In genomic region chr9:21030055-21030600, GRCm38 (mm10) we compare ENCODE assay signal across 9 mouse cellular contexts. TPM values are rescaled to one million over a fixed set of nuclear protein-coding genes. Genes with fewer than 3 reads are reported as not detected.
DNase-seq lines count a peak whose midpoint lies in the region; ATAC-seq and TF ChIP-seq lines count a peak whose summit lies in the region.
"Had no signal": no experiment of that assay in that cellular context is flagged by ENCODE, and none has a peak within 500 bp of the region (broad histone marks: within the 10 kb centered on the region; RNA-seq: fewer than 3 reads in every experiment).

No protein-coding gene starts in this region.

- peaks cover 55% of the 10 kb centered on the region for H3K4me1 ChIP-seq in heart, embryonic 12.5 days (replicated peaks)
- H3K4me1 ChIP-seq in MEL (ENCODE audit: control insufficient read depth in 1 of 2, insufficient read depth in 2 of 2, low read length in 2 of 2), result peaks cover 14 to 31% of the 10 kb centered on the region in 2 experiments
- H3K4me1 ChIP-seq in hindbrain, embryonic 11.5 days (replicated peaks; ENCODE audit: control insufficient read depth, insufficient read depth, low read length), result peaks cover 4% of the 10 kb centered on the region; the same call in 1 of the 2 replicates
- H3K4me1 ChIP-seq in megakaryocyte, embryonic 14.5 days, result peaks cover 80% of the 10 kb centered on the region

- no peak for TF ChIP-seq POLR2A in MEL (IDR thresholded peaks at IDR 0.05; ENCODE audit: control insufficient read depth in 1 of 2, insufficient read depth in 1 of 2, low read depth in 1 of 2, low read length in 2 of 2, poor library complexity in 1 of 2)

- H3K9me3 ChIP-seq in heart, embryonic 12.5 days (replicated peaks), result no peaks in the 10 kb centered on the region
- no peaks in the 10 kb centered on the region for H3K9me3 ChIP-seq in MEL (replicated peaks; ENCODE audit: insufficient read depth, low read length)
- no peaks in the 10 kb centered on the region for H3K9me3 ChIP-seq in hindbrain, embryonic 11.5 days (ENCODE audit: control insufficient read depth, low read length)
- H3K9me3 ChIP-seq in megakaryocyte, embryonic 14.5 days, result no peaks in the 10 kb centered on the region

- H3K4me3 ChIP-seq in heart, embryonic 12.5 days, result peak overlapping the region; percentile 55
- H3K4me3 ChIP-seq in MEL (ENCODE audit: control insufficient read depth in 1 of 2, insufficient read depth in 1 of 2, low read depth in 2 of 2, low read length in 2 of 2), result peak overlapping the region; percentile 53 to 58
- peak overlapping the region; percentile 23; the same call in 1 of the 2 replicates for H3K4me3 ChIP-seq in hindbrain, embryonic 11.5 days (ENCODE audit: low read depth, low read length)
- H3K4me3 ChIP-seq in megakaryocyte, embryonic 14.5 days (replicated peaks), result peak overlapping the region; percentile 94

- peak overlapping the region; percentile 59 for H3K9ac ChIP-seq in heart, embryonic 12.5 days
- H3K9ac ChIP-seq in MEL (ENCODE audit: control insufficient read depth, low read depth, low read length, poor library complexity, severe bottlenecking), result peak overlapping the region; percentile 73
- no peak overlapping the region for H3K9ac ChIP-seq in hindbrain, embryonic 11.5 days (ENCODE audit: low read depth, low read length)

- peak overlapping the region; percentile 94 for H3K4me2 ChIP-seq in heart, embryonic 12.5 days
- peak overlapping the region; percentile 4; the same call in 1 of the 2 replicates for H3K4me2 ChIP-seq in hindbrain, embryonic 11.5 days (replicated peaks; ENCODE audit: low read depth, low read length)

- ATAC-seq in heart, embryonic 12.5 days (ENCODE audit: insufficient number of reproducible peaks, low FRiP score), result no peak
- ATAC-seq in hindbrain, embryonic 11.5 days (ENCODE audit: low FRiP score), result no peak

- peaks cover 82% of the 10 kb centered on the region for H3K27me3 ChIP-seq in heart, embryonic 12.5 days (replicated peaks)
- H3K27me3 ChIP-seq in MEL (ENCODE audit: control insufficient read depth in 1 of 2, insufficient read depth in 2 of 2, low read length in 2 of 2), result no peaks in the 10 kb centered on the region
- peaks cover 65% of the 10 kb centered on the region for H3K27me3 ChIP-seq in hindbrain, embryonic 11.5 days (ENCODE audit: control insufficient read depth, insufficient read depth, low read length)
- peaks cover 57% of the 10 kb centered on the region for H3K27me3 ChIP-seq in megakaryocyte, embryonic 14.5 days (replicated peaks)
- H3K27me3 ChIP-seq: Patski had no signal

- no peak for DNase-seq in heart, adult 8-10 months (ENCODE audit: low spot score)
- peak; percentile 96 for DNase-seq in MEL (ENCODE audit: low read depth, low spot score)
- DNase-seq in hindbrain, embryonic 11.5 days (ENCODE audit: low spot score), result peak; percentile 5
- no peak for DNase-seq in ovary, postnatal 10 days (ENCODE audit: low spot score)
- no peak for DNase-seq in adrenal gland, postnatal 4 days (ENCODE audit: low spot score in 2 of 2)
- DNase-seq in cerebellum, adult 9-10 months, result no peak

- peaks cover 23% of the 10 kb centered on the region for H3K79me2 ChIP-seq in MEL (ENCODE audit: control insufficient read depth, insufficient read depth, low read length, poor library complexity)

- no peak; a peak in 1 of 6 replicates for TF ChIP-seq CTCF in MEL (IDR thresholded peaks at IDR 0.05 in 2 of 3, conservative IDR thresholded peaks at IDR 0.05 in 1 of 3; ENCODE audit: control insufficient read depth in 1 of 3, insufficient read depth in 1 of 3, low read depth in 2 of 3, low read length in 3 of 3, poor library complexity in 1 of 3, severe bottlenecking in 1 of 3)

- H3K27ac ChIP-seq in heart, embryonic 12.5 days (ENCODE audit: poor library complexity, severe bottlenecking), result no peak overlapping the region
- H3K27ac ChIP-seq in MEL (ENCODE audit: control insufficient read depth, low read depth, low read length), result peak overlapping the region; percentile 83
- H3K27ac ChIP-seq in hindbrain, embryonic 11.5 days (ENCODE audit: low read depth, low read length), result no peak overlapping the region

- H3K36me3 ChIP-seq in heart, embryonic 12.5 days, result no peaks in the 10 kb centered on the region
- H3K36me3 ChIP-seq in MEL (ENCODE audit: control insufficient read depth in 1 of 2, insufficient read depth in 2 of 2, low read length in 2 of 2), result peaks cover 0 to 17% of the 10 kb centered on the region in 2 experiments; a peak in 2 of 4 replicates
- no peaks in the 10 kb centered on the region for H3K36me3 ChIP-seq in hindbrain, embryonic 11.5 days (ENCODE audit: control insufficient read depth, insufficient read depth, low read length)
- peaks cover 25% of the 10 kb centered on the region for H3K36me3 ChIP-seq in megakaryocyte, embryonic 14.5 days (replicated peaks; ENCODE audit: low read length)

- TF ChIP-seq EP300 in MEL (IDR thresholded peaks at IDR 0.05; ENCODE audit: low read depth in 1 of 2, low read length in 2 of 2), result no peak

- 15% methylated on average over 22 of the region's 22 CpGs for WGBS in heart, embryonic 12.5 days
- 23% methylated on average over 22 of the region's 22 CpGs for WGBS in hindbrain, embryonic 11.5 days

- TF ChIP-seq RAD21 in MEL (IDR thresholded peaks at IDR 0.05; ENCODE audit: low read depth, low read length), result no peak

TF ChIP-seq in MEL, 35 proteins besides CTCF, POLR2A, EP300 and RAD21 (continues in another document):
- TF ChIP-seq ZC3H11A (IDR thresholded peaks at IDR 0.05; ENCODE audit: low read depth, low read length) (no peak), UBTF (IDR thresholded peaks at IDR 0.05; ENCODE audit: borderline replicate concordance, insufficient read depth, low read depth, low read length) (no peak), SMC3 (IDR thresholded peaks at IDR 0.05; ENCODE audit: low read depth, low read length) (no peak), TBP (IDR thresholded peaks at IDR 0.05; ENCODE audit: low read depth, low read length) (no peak), ZKSCAN1 (IDR thresholded peaks at IDR 0.05; ENCODE audit: low read depth, low read length) (no peak), HCFC1 (IDR thresholded peaks at IDR 0.05; ENCODE audit: low read depth, low read length) (no peak), POLR2AphosphoS5 (IDR thresholded peaks at IDR 0.05; ENCODE audit: borderline replicate concordance, low read depth, low read length) (no peak; the same call in 1 of the 2 replicates)

RNA-seq across cellular contexts. Expression of gene Icam4, which starts 1.0 kb away (rescaled TPM):
- polyA plus RNA-seq in heart, embryonic 12.5 days (2016; fragmentation: Nextera tagmentation; extraction: Ambion mirVana), result 5.6 and 8.1 TPM in 2 replicates
- total RNA-seq in heart, adult 8-10 months (2022), result 1 to 10 TPM in 1 of 4 experiments, under 1 TPM in 3; 0.27 to 1.9 (median 0.74) TPM
- 259 and 260 TPM in 2 replicates for total RNA-seq in MEL (2012; rRNA removed)
- polyA plus RNA-seq in MEL (2012; ENCODE audit: insufficient read depth in 1 of 2, insufficient read length in 2 of 2, low read depth in 1 of 2, low replicate concordance in 2 of 2, missing spikeins in 1 of 2), result 100 to 1,000 TPM; 193 to 268 TPM
- polyA plus RNA-seq in hindbrain, embryonic 11.5 days (2014; fragmentation: Nextera tagmentation; extraction: Ambion mirVana), result 5.4 and 5.7 TPM in 2 replicates
- 5.3 and 7.9 TPM in 2 replicates for polyA plus RNA-seq in megakaryocyte, embryonic 14.5 days (2012; ENCODE audit: insufficient read depth, low replicate concordance)
- 1 to 10 TPM; 3.8 to 4.5 TPM for total RNA-seq in adrenal gland, postnatal 4 days (2021)

RNA-seq across cellular contexts. Expression of gene Icam5, which starts 1.7 kb away (rescaled TPM):
- polyA plus RNA-seq in heart, embryonic 12.5 days (2016; fragmentation: Nextera tagmentation; extraction: Ambion mirVana), result not detected in 2 replicates
- under 1 TPM in 1 of 4 experiments, not detected in 3; 0.12 TPM for total RNA-seq in heart, adult 8-10 months (2022)
- 4.8 TPM in 2 replicates for total RNA-seq in MEL (2012; rRNA removed)
- polyA plus RNA-seq in MEL (2012; ENCODE audit: insufficient read depth in 1 of 2, insufficient read length in 2 of 2, low read depth in 1 of 2, low replicate concordance in 2 of 2, missing spikeins in 1 of 2), result 1 to 10 TPM in 1 of 2 experiments, not detected in 1; 9.5 TPM
- 0.24 TPM in 1 of 2 replicates, not detected in the other for polyA plus RNA-seq in hindbrain, embryonic 11.5 days (2014; fragmentation: Nextera tagmentation; extraction: Ambion mirVana)
- 3.0 and 9.9 TPM in 2 replicates for polyA plus RNA-seq in megakaryocyte, embryonic 14.5 days (2012; ENCODE audit: insufficient read depth, low replicate concordance)
- total RNA-seq in adrenal gland, postnatal 4 days (2021), result 1 to 10 TPM in 1 of 2 experiments, under 1 TPM in 1; 0.81 to 1.3 TPM

RNA-seq across cellular contexts. Expression of gene Icam1, which starts 14.3 kb away (rescaled TPM):
- 8.9 and 9.3 TPM in 2 replicates for polyA plus RNA-seq in heart, embryonic 12.5 days (2016; fragmentation: Nextera tagmentation; extraction: Ambion mirVana)
- total RNA-seq in heart, adult 8-10 months (2022), result 10 to 100 TPM in 2 of 4 experiments, 1 to 10 TPM in 2; 7.5 to 11.3 (median 9.9) TPM
- 24.4 and 26.0 TPM in 2 replicates for total RNA-seq in MEL (2012; rRNA removed)
- polyA plus RNA-seq in MEL (2012; ENCODE audit: insufficient read depth in 1 of 2, insufficient read length in 2 of 2, low read depth in 1 of 2, low replicate concordance in 2 of 2, missing spikeins in 1 of 2), result 10 to 100 TPM in 1 of 2 experiments, not detected in 1; 31.0 TPM
- 4.3 and 4.5 TPM in 2 replicates for polyA plus RNA-seq in hindbrain, embryonic 11.5 days (2014; fragmentation: Nextera tagmentation; extraction: Ambion mirVana)
- 8.8 and 10.8 TPM in 2 replicates for polyA plus RNA-seq in megakaryocyte, embryonic 14.5 days (2012; ENCODE audit: insufficient read depth, low replicate concordance)
- 10 to 100 TPM in 1 of 2 experiments, 1 to 10 TPM in 1; 10.0 to 11.7 TPM for total RNA-seq in adrenal gland, postnatal 4 days (2021)

RNA-seq across cellular contexts. Expression of gene Mrpl4, which starts 27.6 kb away (rescaled TPM):
- polyA plus RNA-seq in heart, embryonic 12.5 days (2016; fragmentation: Nextera tagmentation; extraction: Ambion mirVana), result 123 and 126 TPM in 2 replicates
- total RNA-seq in heart, adult 8-10 months (2022), result 100 to 1,000 TPM; 135 to 142 (median 136) TPM
- total RNA-seq in MEL (2012; rRNA removed), result 280 and 282 TPM in 2 replicates
- polyA plus RNA-seq in MEL (2012; ENCODE audit: insufficient read depth in 1 of 2, insufficient read length in 2 of 2, low read depth in 1 of 2, low replicate concordance in 2 of 2, missing spikeins in 1 of 2), result 100 to 1,000 TPM in 1 of 2 experiments, not detected in 1; 474 TPM
- 120 and 132 TPM in 2 replicates for polyA plus RNA-seq in hindbrain, embryonic 11.5 days (2014; fragmentation: Nextera tagmentation; extraction: Ambion mirVana)
- polyA plus RNA-seq in megakaryocyte, embryonic 14.5 days (2012; ENCODE audit: insufficient read depth, low replicate concordance), result 62.4 and 63.4 TPM in 2 replicates
- 10 to 100 TPM; 96.9 to 97.0 TPM for total RNA-seq in adrenal gland, postnatal 4 days (2021)

RNA-seq across cellular contexts. Expression of gene Zglp1, which starts 36.8 kb away (rescaled TPM):
- 1.0 and 1.1 TPM in 2 replicates for polyA plus RNA-seq in heart, embryonic 12.5 days (2016; fragmentation: Nextera tagmentation; extraction: Ambion mirVana)
- total RNA-seq in heart, adult 8-10 months (2022), result not detected
- total RNA-seq in MEL (2012; rRNA removed), result 1.1 and 1.5 TPM in 2 replicates
- 1 to 10 TPM in 1 of 2 experiments, not detected in 1; 8.0 TPM for polyA plus RNA-seq in MEL (2012; ENCODE audit: insufficient read depth in 1 of 2, insufficient read length in 2 of 2, low read depth in 1 of 2, low replicate concordance in 2 of 2, missing spikeins in 1 of 2)
- 0.45 and 2.7 TPM in 2 replicates for polyA plus RNA-seq in hindbrain, embryonic 11.5 days (2014; fragmentation: Nextera tagmentation; extraction: Ambion mirVana)
- polyA plus RNA-seq in megakaryocyte, embryonic 14.5 days (2012; ENCODE audit: insufficient read depth, low replicate concordance), result 3.6 TPM in 1 of 2 replicates, not detected in the other
- not detected for total RNA-seq in adrenal gland, postnatal 4 days (2021)

Comparison
In these comparisons a context has a peak if more than half of its experiments do, and no peak if none do; other contexts are left out.
1. H3K4me3 ChIP-seq: peak in every context shown above with its lines; median percentile 94 in megakaryocyte, embryonic 14.5 days; 56 in MEL; 55 in heart, embryonic 12.5 days; 23 in hindbrain, embryonic 11.5 days.
2. DNase-seq: peak in MEL (single experiment) and hindbrain, embryonic 11.5 days (single experiment); none in heart, adult 8-10 months (single experiment), ovary, postnatal 10 days (single experiment), adrenal gland, postnatal 4 days (0 of 2) and cerebellum, adult 9-10 months (single experiment).
3. RNA of gene Icam4, which starts 1.0 kb away (polyA plus RNA-seq): 193 to 268 TPM in MEL; 5.6 to 8.1 TPM in heart, embryonic 12.5 days, 5.3 to 7.9 TPM in megakaryocyte, embryonic 14.5 days and 5.4 to 5.7 TPM in hindbrain, embryonic 11.5 days; every median in the first group is over 10 times any median in the second.